Mouse (Mus musculus) liver, adult 2 months (tissue): ENCODE results near the gene Palm.

Experiments used
- CTCF ChIP-seq: fragments of 200-500 bp; IDR thresholded peaks from 2 replicates; pipeline ENCODE4 v1.5.1; 2011; ENCODE audit warnings: low read depth, low read length, control low read depth
- POLR2A ChIP-seq: fragments of 200-500 bp; IDR thresholded peaks from 2 replicates; pipeline ENCODE4 v1.6.1; 2011; ENCODE audit warnings: low read length, control low read depth; ENCODE audit not compliant: insufficient read depth; ENCODE audit errors: extremely low read depth

DNA sequence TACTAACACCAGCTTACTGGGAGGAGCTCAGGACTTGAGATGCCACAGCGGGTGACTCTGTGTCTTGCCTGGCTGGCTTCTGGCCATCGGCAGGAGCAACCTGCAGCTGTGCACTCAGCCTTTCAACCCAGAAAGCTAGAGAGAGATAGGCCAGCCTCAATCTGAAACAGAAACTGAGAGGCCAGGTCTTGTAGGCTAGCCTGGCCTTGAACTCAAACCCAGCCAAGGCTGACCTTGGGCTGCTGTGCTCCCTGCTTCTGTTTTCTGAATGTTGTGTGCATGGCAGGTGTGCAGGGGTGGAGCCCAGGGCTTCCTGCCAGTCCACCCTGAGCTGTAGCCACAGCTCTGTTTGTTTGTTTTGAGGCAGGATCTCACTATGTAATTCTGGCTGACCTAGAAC lies 20.2 kb upstream of the Palm start:
- no peak for TF ChIP-seq POLR2A
- TF ChIP-seq CTCF: no peak
